Mouse (Mus musculus) neural tube, embryonic 12.5 days (tissue): ENCODE measurements at regions not wholly inside any gene's neighbourhood (a gene's known extent, or its start where the extent isn't known, plus 50 kb on each side); places are given as distances from the start of the nearest gene placed in this dataset.
A peak's percentile ranks its signal among the peaks of the same experiment; 100 is the strongest.

Experiments used
- ATAC-seq: fragments of 200-750 bp; cut with Nextera tagmentation; 2 replicates; pipeline ENCODE4 v1.8.0; 2017; ENCODE audit warnings: low read depth, mild to moderate bottlenecking, moderate TSS enrichment, moderate library complexity; ENCODE audit not compliant: low FRiP score
- H3K27ac ChIP-seq: fragments of 300-500 bp; sonication (generic); 2 replicates; pipeline ENCODE4 v1.5.1; 2016
- H3K27me3 ChIP-seq: fragments of 300-500 bp; sonication (generic); replicated peaks from 2 replicates; pipeline ENCODE4 v1.6.1; 2016; ENCODE audit warnings: mild to moderate bottlenecking
- H3K36me3 ChIP-seq: fragments of 300-500 bp; sonication (generic); 2 replicates; pipeline ENCODE4 v1.6.1; 2016; ENCODE audit warnings: mild to moderate bottlenecking
- H3K4me1 ChIP-seq: fragments of 300-500 bp; sonication (generic); 2 replicates; pipeline ENCODE4 v1.6.1; 2016
- H3K4me2 ChIP-seq: fragments of 300-500 bp; sonication (generic); replicated peaks from 2 replicates; pipeline ENCODE4 v1.6.1; 2016; ENCODE audit warnings: mild to moderate bottlenecking
- H3K4me3 ChIP-seq: fragments of 300-500 bp; sonication (generic); 2 replicates; pipeline ENCODE4 v1.5.1; 2016
- H3K9ac ChIP-seq: fragments of 300-500 bp; sonication (generic); 2 replicates; pipeline ENCODE4 v1.6.1; 2016; ENCODE audit warnings: mild to moderate bottlenecking
- H3K9me3 ChIP-seq: fragments of 300-500 bp; sonication (generic); 2 replicates; pipeline ENCODE4 v1.6.1; 2016; ENCODE audit warnings: mild to moderate bottlenecking
- WGBS: fragments of 180-500 bp; shearing (Covaris S2); methylation state at CpG from one replicate; pipeline ENCODE4 v1.1.7; 2016; 5-methylcytosine and 5-hydroxymethylcytosine counted together

GRCm38 (mm10) chr1:83752976-83753375 is 345.0 kb upstream of the Sphkap start:
- no peaks in the 10 kb centered on the region for H3K27me3 ChIP-seq
- no peaks in the 10 kb centered on the region for H3K9me3 ChIP-seq
- H3K27ac ChIP-seq, result no peak overlapping the region
- H3K9ac ChIP-seq, result no peak overlapping the region
- no peak overlapping the region for H3K4me3 ChIP-seq
- H3K36me3 ChIP-seq, result no peaks in the 10 kb centered on the region
- no peak for ATAC-seq
- no peaks in the 10 kb centered on the region for H3K4me1 ChIP-seq
- no peak overlapping the region for H3K4me2 ChIP-seq
- 77% methylated on average over 4 of the region's 4 CpGs for WGBS

GRCm38 (mm10) chr1:83748974-83749373 is 341.0 kb upstream of the Sphkap start:
- H3K36me3 ChIP-seq, result no peaks in the 10 kb centered on the region
- no peaks in the 10 kb centered on the region for H3K27me3 ChIP-seq
- no peak overlapping the region for H3K4me3 ChIP-seq
- H3K9ac ChIP-seq, result no peak overlapping the region
- WGBS, result 41% methylated on average over 4 of the region's 4 CpGs
- H3K27ac ChIP-seq, result no peak overlapping the region
- peak; percentile 63 for ATAC-seq
- no peaks in the 10 kb centered on the region for H3K9me3 ChIP-seq
- no peak overlapping the region for H3K4me2 ChIP-seq
- H3K4me1 ChIP-seq, result no peaks in the 10 kb centered on the region; the same call in 1 of the 2 replicates

- Histone ChIP-seq H3K9me3 (no peaks in the 10 kb centered on the region), H3K27me3 (no peaks in the 10 kb centered on the region), H3K27ac (no peak overlapping the region), H3K4me3 (no peak overlapping the region), H3K36me3 (no peaks in the 10 kb centered on the region), H3K4me1 (no peaks in the 10 kb centered on the region; the same call in 1 of the 2 replicates), H3K4me2 (no peak overlapping the region), H3K9ac (no peak overlapping the region)
- 42% methylated on average over 3 of the region's 3 CpGs for WGBS
- ATAC-seq, result peak; percentile 56; the same call in 1 of the 2 replicates
Measured at GRCm38 (mm10) chr1:83748061-83748460, 340.1 kb upstream of the Sphkap start.

GRCm38 (mm10) chr1:83747412-83747811 is 339.4 kb upstream of the Sphkap start:
- 88% methylated on average over 3 of the region's 3 CpGs for WGBS
- Histone ChIP-seq H3K27me3 (no peaks in the 10 kb centered on the region), H3K4me2 (no peak overlapping the region), H3K4me3 (no peak overlapping the region), H3K4me1 (no peaks in the 10 kb centered on the region; the same call in 1 of the 2 replicates), H3K9ac (no peak overlapping the region), H3K27ac (no peak overlapping the region), H3K36me3 (no peaks in the 10 kb centered on the region), H3K9me3 (no peaks in the 10 kb centered on the region)
- ATAC-seq, result no peak

GRCm38 (mm10) chr1:83746036-83746435 is 338.0 kb upstream of the Sphkap start:
- 32% methylated on average over 6 of the region's 6 CpGs for WGBS
- Histone ChIP-seq H3K36me3 (no peaks in the 10 kb centered on the region), H3K4me1 (no peaks in the 10 kb centered on the region; the same call in 1 of the 2 replicates), H3K27ac (no peak overlapping the region), H3K4me3 (no peak overlapping the region), H3K4me2 (no peak overlapping the region), H3K27me3 (no peaks in the 10 kb centered on the region), H3K9me3 (no peaks in the 10 kb centered on the region), H3K9ac (no peak overlapping the region)
- ATAC-seq, result peak; percentile 70

GRCm38 (mm10) chr1:83736428-83737117 is 328.6 kb upstream of the Sphkap start:
- Histone ChIP-seq H3K4me2 (no peak overlapping the region), H3K4me1 (no peaks in the 10 kb centered on the region), H3K9me3 (no peaks in the 10 kb centered on the region), H3K9ac (no peak overlapping the region), H3K4me3 (no peak overlapping the region), H3K36me3 (no peaks in the 10 kb centered on the region), H3K27me3 (no peaks in the 10 kb centered on the region), H3K27ac (no peak overlapping the region)
- peak; percentile 77; the same call in 1 of the 2 replicates for ATAC-seq
- 44% methylated on average over 2 of the region's 2 CpGs for WGBS

- WGBS, result 70% methylated on average over 1 of the region's 1 CpGs
- H3K4me2 ChIP-seq, result no peak overlapping the region
- H3K27me3 ChIP-seq, result no peaks in the 10 kb centered on the region
- no peak overlapping the region for H3K4me3 ChIP-seq
- H3K36me3 ChIP-seq, result no peaks in the 10 kb centered on the region
- H3K4me1 ChIP-seq, result no peaks in the 10 kb centered on the region
- H3K9me3 ChIP-seq, result no peaks in the 10 kb centered on the region
- ATAC-seq, result no peak
- no peak overlapping the region for H3K27ac ChIP-seq
- H3K9ac ChIP-seq, result no peak overlapping the region
Measured at GRCm38 (mm10) chr1:83731682-83732081, 323.7 kb upstream of the Sphkap start.

GRCm38 (mm10) chr1:83728810-83729209 is 320.8 kb upstream of the Sphkap start:
- H3K4me3 ChIP-seq, result no peak overlapping the region
- no peaks in the 10 kb centered on the region for H3K4me1 ChIP-seq
- no peak overlapping the region for H3K4me2 ChIP-seq
- no peaks in the 10 kb centered on the region for H3K27me3 ChIP-seq
- H3K9ac ChIP-seq, result no peak overlapping the region
- no peaks in the 10 kb centered on the region for H3K36me3 ChIP-seq
- ATAC-seq, result no peak
- no peak overlapping the region for H3K27ac ChIP-seq
- H3K9me3 ChIP-seq, result no peaks in the 10 kb centered on the region
- WGBS, result 78% methylated on average over 6 of the region's 6 CpGs

GRCm38 (mm10) chr1:83727938-83728337 is 319.9 kb upstream of the Sphkap start:
- Histone ChIP-seq H3K9ac (no peak overlapping the region), H3K4me1 (no peaks in the 10 kb centered on the region), H3K27me3 (no peaks in the 10 kb centered on the region), H3K4me2 (no peak overlapping the region), H3K36me3 (no peaks in the 10 kb centered on the region), H3K27ac (no peak overlapping the region), H3K9me3 (no peaks in the 10 kb centered on the region), H3K4me3 (no peak overlapping the region)
- 0 out of 2 replicates have a peak, but pooled peaks have one; percentile 21 for ATAC-seq
- WGBS, result 91% methylated on average over 4 of the region's 4 CpGs

- WGBS, result 80% methylated on average over 4 of the region's 4 CpGs
- H3K27ac ChIP-seq, result no peak overlapping the region
Measured at GRCm38 (mm10) chr1:83727215-83727614, 319.2 kb upstream of the Sphkap start.

GRCm38 (mm10) chr1:83723096-83723495 is 315.1 kb upstream of the Sphkap start:
- 86% methylated on average over 1 of the region's 1 CpGs for WGBS
- no peak overlapping the region for H3K27ac ChIP-seq

More at GRCm38 (mm10) chr1:83727215-83727614, 319.2 kb upstream of the Sphkap start:
- no peak overlapping the region for H3K4me3 ChIP-seq
- H3K4me2 ChIP-seq, result no peak overlapping the region
- no peaks in the 10 kb centered on the region for H3K27me3 ChIP-seq
- ATAC-seq, result peak; percentile 66; the same call in 1 of the 2 replicates
- no peaks in the 10 kb centered on the region for H3K36me3 ChIP-seq
- H3K4me1 ChIP-seq, result no peaks in the 10 kb centered on the region
- H3K9ac ChIP-seq, result no peak overlapping the region
- no peaks in the 10 kb centered on the region for H3K9me3 ChIP-seq

GRCm38 (mm10) chr1:83720166-83720565 is 312.2 kb upstream of the Sphkap start:
- Histone ChIP-seq H3K27me3 (no peaks in the 10 kb centered on the region), H3K9me3 (no peaks in the 10 kb centered on the region), H3K9ac (no peak overlapping the region), H3K36me3 (no peaks in the 10 kb centered on the region), H3K4me2 (no peak overlapping the region), H3K4me3 (no peak overlapping the region), H3K4me1 (no peaks in the 10 kb centered on the region), H3K27ac (no peak overlapping the region)
- WGBS, result 85% methylated on average over 1 of the region's 1 CpGs
- ATAC-seq, result no peak

More at GRCm38 (mm10) chr1:83723096-83723495, 315.1 kb upstream of the Sphkap start:
- Histone ChIP-seq H3K4me3 (no peak overlapping the region), H3K36me3 (no peaks in the 10 kb centered on the region), H3K4me1 (no peaks in the 10 kb centered on the region), H3K27me3 (no peaks in the 10 kb centered on the region), H3K9ac (no peak overlapping the region), H3K4me2 (no peak overlapping the region), H3K9me3 (no peaks in the 10 kb centered on the region)
- ATAC-seq, result no peak

- H3K27me3 ChIP-seq, result no peaks in the 10 kb centered on the region
- WGBS, result 0% methylated on average over 1 of the region's 1 CpGs
- H3K36me3 ChIP-seq, result no peaks in the 10 kb centered on the region
- no peaks in the 10 kb centered on the region for H3K4me1 ChIP-seq
- H3K9ac ChIP-seq, result no peak overlapping the region
- H3K9me3 ChIP-seq, result no peaks in the 10 kb centered on the region
- ATAC-seq, result no peak
- no peak overlapping the region for H3K4me2 ChIP-seq
- no peak overlapping the region for H3K27ac ChIP-seq
- H3K4me3 ChIP-seq, result no peak overlapping the region
Measured at GRCm38 (mm10) chr1:83717056-83717455, 309.1 kb upstream of the Sphkap start.
